Mouse (Mus musculus) CH12.LX (cell line): ENCODE results near the gene Gng3. TPM values are rescaled to one million over a fixed set of nuclear protein-coding genes. Genes with fewer than 3 reads are reported as not detected.
A peak's percentile ranks its signal among the peaks of the same experiment; 100 is the strongest.

Experiments
- DNase-seq: peaks from one replicate; pipeline ENCODE4 v3.0.0-alpha.2; 2013; ENCODE audit errors: extremely low read depth
- H3K27ac ChIP-seq: 2 replicates; pipeline ENCODE4 v1.5.1; 2012; ENCODE audit warnings: low read depth, mild to moderate bottlenecking, control low read depth, moderate library complexity; ENCODE audit not compliant: insufficient read depth
- H3K27me3 ChIP-seq: replicated peaks from 2 replicates; pipeline ENCODE3; 2012; ENCODE audit warnings: inconsistent platforms
- H3K36me3 ChIP-seq, 2 experiments: replicated peaks in 1 of 2; 2 replicates each; pipeline versions ENCODE3 to v1.6.1; 2012; ENCODE audit warnings: inconsistent platforms in 1 of 2, low read length in 1 of 2, mild to moderate bottlenecking in 1 of 2, mixed read lengths in 1 of 2, moderate library complexity in 1 of 2; ENCODE audit not compliant: control insufficient read depth in 1 of 2, insufficient read depth in 1 of 2
- H3K4me1 ChIP-seq, 2 experiments: 2 replicates each; pipeline ENCODE4 v1.6.1; 2012; ENCODE audit warnings: inconsistent platforms in 1 of 2, moderate library complexity in 1 of 2; ENCODE audit not compliant: insufficient read depth in 2 of 2, control insufficient read depth in 1 of 2
- H3K4me2 ChIP-seq: 2 replicates; pipeline ENCODE4 v1.6.1; 2012; ENCODE audit warnings: low read depth, mild to moderate bottlenecking, control low read depth; ENCODE audit not compliant: poor library complexity, insufficient read depth, severe bottlenecking
- H3K4me3 ChIP-seq, 3 experiments: fragments of 150-350 bp in 1 of 3; sonication (generic) in 1 of 3; replicated peaks in 1 of 3; 2 replicates each; pipeline versions ENCODE3 to v1.5.1; 2011 to 2012; ENCODE audit warnings: low read depth in 2 of 3, low read length in 2 of 3, mild to moderate bottlenecking in 2 of 3, moderate library complexity in 2 of 3, control low read depth in 1 of 3, improper control_type of control experiment in 1 of 3, inconsistent platforms in 1 of 3, mixed read lengths in 1 of 3; ENCODE audit not compliant: poor library complexity in 1 of 3
- H3K79me2 ChIP-seq: replicated peaks from 2 replicates; pipeline ENCODE4 v1.6.1; 2012; ENCODE audit warnings: mild to moderate bottlenecking, moderate library complexity; ENCODE audit not compliant: control insufficient read depth, poor library complexity, insufficient read depth, severe bottlenecking; ENCODE audit errors: extremely low read depth
- H3K9ac ChIP-seq: 2 replicates; pipeline ENCODE4 v1.6.1; 2012; ENCODE audit warnings: low read depth, mild to moderate bottlenecking, control low read depth, moderate library complexity; ENCODE audit not compliant: insufficient read depth
- H3K9me3 ChIP-seq: replicated peaks from 2 replicates; pipeline ENCODE3; 2012; ENCODE audit warnings: low read length, inconsistent platforms, mixed read lengths
- CHD1 ChIP-seq: IDR thresholded peaks from 2 replicates; pipeline ENCODE4 v1.6.1; 2012; ENCODE audit warnings: low read depth, low read length, improper control_type of control experiment, inconsistent platforms
- CHD2 ChIP-seq: IDR thresholded peaks from 2 replicates; pipeline ENCODE4 v1.6.1; 2011; ENCODE audit warnings: low read length, improper control_type of control experiment
- CTCF ChIP-seq, 2 experiments: IDR thresholded peaks in 1 of 2; conservative IDR thresholded peaks in 1 of 2; 2 replicates each; pipeline ENCODE4 v1.5.1; 2011 to 2012; ENCODE audit warnings: low read depth in 2 of 2, low read length in 2 of 2, improper control_type of control experiment in 1 of 2, inconsistent platforms in 1 of 2, mild to moderate bottlenecking in 1 of 2, moderate library complexity in 1 of 2
- E2F4 ChIP-seq: IDR thresholded peaks from 2 replicates; pipeline ENCODE4 v1.6.1; 2011; ENCODE audit warnings: low read depth, low read length, improper control_type of control experiment; ENCODE audit not compliant: insufficient replicate concordance
- ELF1 ChIP-seq: IDR thresholded peaks from 2 replicates; pipeline ENCODE4 v1.6.1; 2014; ENCODE audit warnings: low read depth, mild to moderate bottlenecking, inconsistent platforms, low read length, improper control_type of control experiment
- EP300 ChIP-seq: IDR thresholded peaks from 2 replicates; pipeline ENCODE4 v1.6.1; 2011; ENCODE audit warnings: low read length, improper control_type of control experiment
- IRF4 ChIP-seq: IDR thresholded peaks from 2 replicates; pipeline ENCODE4 v1.6.1; 2014; ENCODE audit warnings: low read depth, mild to moderate bottlenecking, inconsistent platforms, low read length, improper control_type of control experiment
- JUND ChIP-seq: conservative IDR thresholded peaks from 2 replicates; pipeline ENCODE4 v1.6.1; 2011; ENCODE audit warnings: low read depth, low read length, improper control_type of control experiment
- MAFK ChIP-seq: IDR thresholded peaks from 2 replicates; pipeline ENCODE4 v1.6.1; 2011; ENCODE audit warnings: low read length, improper control_type of control experiment; ENCODE audit not compliant: insufficient replicate concordance
- MEF2A ChIP-seq: IDR thresholded peaks from 2 replicates; pipeline ENCODE4 v1.6.1; 2014; ENCODE audit warnings: low read depth, mild to moderate bottlenecking, inconsistent platforms, low read length, improper control_type of control experiment, borderline replicate concordance
- MYC ChIP-seq: IDR thresholded peaks from 2 replicates; pipeline ENCODE4 v1.6.1; 2011; ENCODE audit warnings: low read depth, mild to moderate bottlenecking, improper control_type of control experiment, low read length
- NELFE ChIP-seq: IDR thresholded peaks from 2 replicates; pipeline ENCODE4 v1.6.1; 2011; ENCODE audit warnings: low read depth, low read length, improper control_type of control experiment
- NRF1 ChIP-seq: IDR thresholded peaks from 2 replicates; pipeline ENCODE4 v1.6.1; 2014; ENCODE audit warnings: low read depth, mild to moderate bottlenecking, inconsistent platforms, low read length, improper control_type of control experiment, moderate library complexity
- PAX5 ChIP-seq: IDR thresholded peaks from 2 replicates; pipeline ENCODE4 v1.6.1; 2012; ENCODE audit warnings: low read length, inconsistent platforms, mixed read lengths
- POLR2A ChIP-seq: IDR thresholded peaks from 2 replicates; pipeline ENCODE4 v1.6.1; 2011; ENCODE audit warnings: low read depth, mild to moderate bottlenecking, improper control_type of control experiment, low read length
- POLR2AphosphoS2 ChIP-seq: IDR thresholded peaks from 2 replicates; pipeline ENCODE4 v1.6.1; 2011; ENCODE audit warnings: low read depth, low read length, improper control_type of control experiment
- RCOR1 ChIP-seq: conservative IDR thresholded peaks from 2 replicates; pipeline ENCODE4 v1.6.1; 2012; ENCODE audit warnings: low read depth, mild to moderate bottlenecking, inconsistent platforms, low read length, improper control_type of control experiment
- SIN3A ChIP-seq: IDR thresholded peaks from 2 replicates; pipeline ENCODE4 v1.6.1; 2012; ENCODE audit warnings: low read length, improper control_type of control experiment, inconsistent platforms
- TBP ChIP-seq: conservative IDR thresholded peaks from 2 replicates; pipeline ENCODE4 v1.6.1; 2011; ENCODE audit warnings: low read depth, low read length, improper control_type of control experiment
- UBTF ChIP-seq: IDR thresholded peaks from 2 replicates; pipeline ENCODE4 v1.6.1; 2012; ENCODE audit warnings: low read depth, mild to moderate bottlenecking, inconsistent platforms, low read length, improper control_type of control experiment, moderate library complexity
- USF1 ChIP-seq: IDR thresholded peaks from 2 replicates; pipeline ENCODE4 v1.6.1; 2014; ENCODE audit warnings: low read depth, mild to moderate bottlenecking, inconsistent platforms, low read length, improper control_type of control experiment
- USF2 ChIP-seq: conservative IDR thresholded peaks from 2 replicates; pipeline ENCODE4 v1.6.1; 2011; ENCODE audit warnings: low read depth, low read length, improper control_type of control experiment
- ZC3H11A ChIP-seq: IDR thresholded peaks from 2 replicates; pipeline ENCODE4 v1.6.1; 2012; ENCODE audit warnings: low read depth, mild to moderate bottlenecking, inconsistent platforms, low read length, improper control_type of control experiment
- ZMIZ1 ChIP-seq: IDR thresholded peaks from 2 replicates; pipeline ENCODE4 v1.6.1; 2012; ENCODE audit warnings: low read depth, mild to moderate bottlenecking, inconsistent platforms, low read length, improper control_type of control experiment
- dilution Hi-C: fragments of 300-500 bp; cut with MboI; formaldehyde crosslinking; loops from 2 replicates; pipeline ENCODE4 v1.14.3; 2020; ENCODE audit warnings: low sequenced_read_pairs; ENCODE audit not compliant: extremely low pct_unique_long_range_greater_than_20kb, extremely low pct_ligation_motif_present
- in situ Hi-C: fragments of 300-500 bp; cut with MboI; formaldehyde crosslinking; loops from 3 replicates; pipeline ENCODE4 v1.14.3; 2019; ENCODE audit warnings: low sequenced_read_pairs, low pct_ligation_motif_present, low pct_unique_long_range_greater_than_20kb, mixed read lengths
- polyA plus RNA-seq: library from polyadenylated mRNA; unstranded; fragments of >175 nt; gene quantifications from 2 replicates; pipeline ENCODE4 v1.2.1, GENCODE M21; 2012; ENCODE audit warnings: low read depth; ENCODE audit not compliant: insufficient read length
- total RNA-seq, 2 experiments: library from RNA; depleted of rRNA; stranded (reverse); fragments of 300-350 nt in 1 of 2; fragments of >200 nt in 1 of 2; gene quantifications; 2 replicates each; pipeline ENCODE4 v1.2.3; 2012 to 2014

Gng3 gene
- total and polyA plus RNA-seq, 3 experiments = 0.56 to 10.3 (median 6.1) TPM

DNA sequence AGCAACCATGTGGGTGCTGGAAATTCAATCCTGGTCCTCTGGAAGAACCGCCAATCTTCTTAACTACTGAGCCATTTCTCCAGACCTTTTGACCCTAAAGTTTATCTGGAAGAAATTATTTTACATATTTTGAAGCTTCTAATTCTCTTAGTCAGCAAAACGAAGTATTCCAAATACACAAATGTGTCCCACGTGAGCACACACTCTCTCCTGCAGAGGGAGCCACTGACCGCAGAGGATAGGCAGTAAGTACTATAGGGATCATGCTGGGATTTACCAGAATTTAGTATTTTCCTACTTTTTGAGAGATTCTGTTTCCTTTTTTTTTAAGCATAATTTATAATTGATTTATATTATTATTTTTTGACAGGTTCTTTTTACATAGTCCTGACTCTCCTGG lies 18.7 kb upstream of the Gng3 start (continued):
- TF ChIP-seq CHD1 (no peak), ZMIZ1 (no peak), RCOR1 (no peak), ELF1 (no peak), NELFE (no peak), POLR2AphosphoS2 (no peak), USF2 (no peak), CHD2 (no peak), SIN3A (0 out of 2 replicates have a peak, but pooled peaks have one; percentile 28), PAX5 (no peak), USF1 (peak; percentile 25; the same call in 1 of the 2 replicates), TBP (no peak), UBTF (no peak), ZC3H11A (no peak)

DNA sequence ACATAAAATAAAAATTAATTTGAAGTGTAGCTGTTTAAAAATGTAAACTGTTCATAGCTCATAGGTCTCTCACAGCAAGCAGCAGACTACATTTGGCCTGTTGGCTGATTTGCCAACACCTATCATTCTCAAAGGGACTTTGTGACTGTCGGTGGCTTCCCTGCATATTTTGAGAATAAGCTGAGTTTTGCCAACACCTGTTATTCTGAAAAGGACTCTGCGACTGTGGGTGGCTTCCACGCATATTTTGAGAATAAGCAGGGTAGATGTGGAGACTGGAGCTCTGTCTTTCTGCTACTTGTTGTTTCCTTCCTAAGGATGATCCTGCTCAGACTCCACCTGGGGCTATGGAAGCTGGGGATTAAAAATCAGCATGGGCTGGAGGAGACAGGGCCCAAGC lies 14.1 kb upstream of the Gng3 start:
- dilution Hi-C loops = no loop called here
- no peaks in the 10 kb centered on the region for H3K27me3 ChIP-seq
- H3K9me3 ChIP-seq = no peaks in the 10 kb centered on the region
- no peak for DNase-seq
- no peak overlapping the region for H3K27ac ChIP-seq
- TF ChIP-seq EP300 (no peak), NRF1 (no peak), CHD1 (no peak), ELF1 (no peak), MEF2A (no peak)
- H3K9ac ChIP-seq = no peak overlapping the region
- H3K4me3 ChIP-seq = no peak overlapping the region
- peaks cover 5 to 13% of the 10 kb centered on the region in 2 experiments for H3K36me3 ChIP-seq
- in situ Hi-C loops = no loop called here
- no peaks in the 10 kb centered on the region for H3K79me2 ChIP-seq
- no peak overlapping the region for H3K4me2 ChIP-seq
- no peaks in the 10 kb centered on the region for H3K4me1 ChIP-seq

DNA sequence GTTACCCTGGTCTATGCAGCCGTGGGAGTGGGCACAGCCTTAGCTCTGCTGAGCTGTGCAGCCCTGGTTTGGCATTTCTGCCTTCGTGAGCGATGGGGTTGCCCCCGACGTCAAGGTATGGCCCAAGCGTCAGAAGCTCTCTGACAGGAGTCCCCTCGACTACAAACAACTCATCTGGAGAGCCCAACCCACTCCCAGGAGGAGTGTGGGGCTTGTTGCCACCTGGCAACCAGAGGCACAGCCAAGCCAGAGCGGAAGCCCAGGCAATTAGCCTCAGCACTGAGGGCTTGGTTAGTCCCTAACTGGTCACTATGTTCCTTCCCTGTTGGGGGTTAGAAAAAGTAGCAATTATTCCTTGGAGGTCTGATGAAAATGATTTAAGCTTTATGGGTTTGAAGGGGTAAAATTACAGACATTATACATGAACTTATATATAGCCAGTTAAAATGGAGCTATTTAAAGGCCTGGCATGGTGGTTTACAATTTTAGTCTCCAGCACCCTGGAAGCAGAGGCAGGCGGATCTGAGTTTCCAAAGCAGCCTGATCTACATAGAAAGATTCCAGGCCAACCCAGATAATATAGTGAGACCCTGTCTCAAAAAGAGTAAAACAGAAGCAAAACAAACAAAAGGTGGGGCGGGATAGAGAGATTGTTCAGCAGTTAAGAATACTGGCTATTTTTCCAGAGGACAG lies 13.4 kb upstream of the Gng3 start:
- Histone ChIP-seq H3K27me3 (no peaks in the 10 kb centered on the region), H3K9me3 (no peaks in the 10 kb centered on the region), H3K36me3 (peaks cover 12 to 20% of the 10 kb centered on the region in 2 experiments), H3K79me2 (no peaks in the 10 kb centered on the region), H3K4me3 (no peak overlapping the region), H3K9ac (no peak overlapping the region), H3K27ac (no peak overlapping the region), H3K4me2 (no peak overlapping the region), H3K4me1 (no peaks in the 10 kb centered on the region)
- no peak for DNase-seq
- no peak for TF ChIP-seq JUND
- no peak for TF ChIP-seq ELF1
- TF ChIP-seq CTCF (conservative IDR thresholded peaks at IDR 0.05 in 1 of 2, IDR thresholded peaks at IDR 0.05 in 1 of 2; ENCODE audit: low read depth in 2 of 2, low read length in 2 of 2) = no peak
- TF ChIP-seq UBTF = no peak
- TF ChIP-seq IRF4 = no peak
- TF ChIP-seq POLR2AphosphoS2 = no peak
- no peak for TF ChIP-seq MYC
- no peak for TF ChIP-seq POLR2A
- no peak for TF ChIP-seq ZMIZ1
- TF ChIP-seq E2F4 = no peak
- no peak for TF ChIP-seq MAFK
- dilution Hi-C loops = no loop called here
- in situ Hi-C loops = no loop called here
